ENCODE assay signal across 8 mouse cellular contexts in the genomic region with DNA sequence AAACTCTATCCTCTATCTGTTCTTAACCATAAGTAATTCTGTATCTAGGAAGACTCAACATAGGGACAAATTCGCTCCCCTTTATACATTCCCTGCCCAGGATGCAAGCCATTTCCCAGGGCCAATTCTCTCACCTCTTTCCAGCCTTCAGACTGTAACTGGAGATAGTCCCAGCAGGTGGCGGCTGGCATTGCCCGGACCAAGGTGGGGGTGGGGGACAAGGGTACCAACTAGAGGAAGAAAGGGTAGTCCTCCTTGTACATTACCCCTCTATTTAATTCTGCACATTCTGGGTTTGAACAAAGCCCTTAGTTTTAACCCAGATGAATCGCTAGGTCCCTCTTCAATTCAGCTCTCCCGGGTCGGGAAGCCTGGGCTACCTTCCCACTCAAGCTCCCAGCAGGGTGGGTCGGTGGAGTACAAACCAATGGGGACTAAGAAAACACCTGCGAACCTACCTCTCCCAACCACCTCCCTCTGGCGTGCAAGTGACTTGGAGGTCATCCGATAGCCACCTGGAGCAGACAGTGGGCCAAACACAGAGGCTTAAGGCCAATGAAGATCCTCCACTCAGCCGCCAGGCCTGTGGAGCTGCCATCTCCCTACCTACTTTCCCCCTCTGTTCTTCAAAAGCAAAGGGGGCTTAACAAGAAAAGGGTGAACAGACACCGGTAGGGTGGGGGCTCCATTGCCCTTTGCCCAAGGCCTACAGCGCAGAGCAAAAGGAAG. TPM values are rescaled to one million over a fixed set of nuclear protein-coding genes. Genes with fewer than 3 reads are reported as not detected.
A peak's percentile ranks its signal among the peaks of the same experiment; 100 is the strongest.
DNase-seq lines count a peak whose midpoint lies in the region; ATAC-seq and TF ChIP-seq lines count a peak whose summit lies in the region.

No protein-coding gene starts in this region.

- H3K9me3 ChIP-seq in CH12.LX (replicated peaks; ENCODE audit: low read length), result no peaks in the 10 kb centered on the region
- H3K9me3 ChIP-seq in embryonic facial prominence, embryonic 12.5 days, result no peaks in the 10 kb centered on the region
- no peaks in the 10 kb centered on the region for H3K9me3 ChIP-seq in midbrain, embryonic 11.5 days (ENCODE audit: control insufficient read depth, low read length)

- peak overlapping the region; percentile 82 for H3K4me2 ChIP-seq in CH12.LX (ENCODE audit: insufficient read depth, low read depth, poor library complexity, severe bottlenecking)
- H3K4me2 ChIP-seq in embryonic facial prominence, embryonic 12.5 days (replicated peaks), result peak overlapping the region; percentile 88
- peak overlapping the region; percentile 93 for H3K4me2 ChIP-seq in midbrain, embryonic 11.5 days

- no peak for ATAC-seq in embryonic facial prominence, embryonic 12.5 days (ENCODE audit: insufficient number of reproducible peaks, insufficient read depth, low FRiP score, low TSS enrichment)
- no peak for ATAC-seq in midbrain, embryonic 11.5 days (ENCODE audit: low FRiP score)

- H3K9ac ChIP-seq in CH12.LX (ENCODE audit: insufficient read depth, low read depth), result peak overlapping the region; percentile 60
- peak overlapping the region; percentile 73 for H3K9ac ChIP-seq in embryonic facial prominence, embryonic 12.5 days
- H3K9ac ChIP-seq in midbrain, embryonic 11.5 days (ENCODE audit: low read length), result peak overlapping the region; percentile 80

- peaks cover 32 to 44% of the 10 kb centered on the region in 2 experiments for H3K36me3 ChIP-seq in CH12.LX (replicated peaks in 1 of 2; ENCODE audit: control insufficient read depth in 1 of 2, insufficient read depth in 1 of 2, low read length in 1 of 2)
- peaks cover 35% of the 10 kb centered on the region for H3K36me3 ChIP-seq in embryonic facial prominence, embryonic 12.5 days
- peaks cover 22% of the 10 kb centered on the region for H3K36me3 ChIP-seq in midbrain, embryonic 11.5 days (ENCODE audit: control insufficient read depth, insufficient read depth, low read length)

- H3K4me3 ChIP-seq in CH12.LX (replicated peaks in 1 of 3; ENCODE audit: low read depth in 2 of 3, low read length in 2 of 3, poor library complexity in 1 of 3), result peak overlapping the region; percentile 68 to 86 (median 83)
- peak overlapping the region; percentile 77 for H3K4me3 ChIP-seq in embryonic facial prominence, embryonic 12.5 days
- H3K4me3 ChIP-seq in midbrain, embryonic 11.5 days (ENCODE audit: low read depth, low read length), result peak overlapping the region; percentile 90

- peaks cover 9% of the 10 kb centered on the region for H3K79me2 ChIP-seq in CH12.LX (replicated peaks; ENCODE audit: control insufficient read depth, extremely low read depth, insufficient read depth, poor library complexity, severe bottlenecking)

- peaks cover 2 to 40% of the 10 kb centered on the region in 2 experiments; a peak in 2 of 4 replicates for H3K4me1 ChIP-seq in CH12.LX (ENCODE audit: control insufficient read depth in 1 of 2, insufficient read depth in 2 of 2)
- peaks cover 20% of the 10 kb centered on the region for H3K4me1 ChIP-seq in embryonic facial prominence, embryonic 12.5 days
- peaks cover 20% of the 10 kb centered on the region for H3K4me1 ChIP-seq in midbrain, embryonic 11.5 days (ENCODE audit: control insufficient read depth, insufficient read depth, low read length)

- TF ChIP-seq CTCF in CH12.LX (conservative IDR thresholded peaks at IDR 0.05 in 1 of 2, IDR thresholded peaks at IDR 0.05 in 1 of 2; ENCODE audit: low read depth in 2 of 2, low read length in 2 of 2), result no peak

- no peak overlapping the region for H3K27ac ChIP-seq in CH12.LX (ENCODE audit: insufficient read depth, low read depth)
- peak overlapping the region; percentile 94; the same call in 1 of the 2 replicates for H3K27ac ChIP-seq in embryonic facial prominence, embryonic 12.5 days
- H3K27ac ChIP-seq in midbrain, embryonic 11.5 days (ENCODE audit: low read depth, low read length), result no peak overlapping the region; the same call in 1 of the 2 replicates

- no peak for TF ChIP-seq RAD21 in CH12.LX (IDR thresholded peaks at IDR 0.05; ENCODE audit: low read depth, low read length)

- no peaks in the 10 kb centered on the region for H3K27me3 ChIP-seq in CH12.LX (replicated peaks)
- H3K27me3 ChIP-seq in embryonic facial prominence, embryonic 12.5 days, result no peaks in the 10 kb centered on the region
- no peaks in the 10 kb centered on the region for H3K27me3 ChIP-seq in midbrain, embryonic 11.5 days (ENCODE audit: control insufficient read depth, insufficient read depth, low read length)

- no peak for TF ChIP-seq POLR2A in CH12.LX (IDR thresholded peaks at IDR 0.05; ENCODE audit: low read depth, low read length)

- dilution Hi-C loops in CH12.LX (cut with MboI; ENCODE audit: extremely low pct_ligation_motif_present, extremely low pct_unique_long_range_greater_than_20kb, low sequenced_read_pairs), result no loop called here

- 14% methylated on average over 13 of the region's 13 CpGs for WGBS in embryonic facial prominence, embryonic 12.5 days
- whole genome bisulfite sequencing in midbrain, embryonic 11.5 days, result 9% methylated on average over 13 of the region's 13 CpGs

- in situ Hi-C loops in CH12.LX (cut with MboI; ENCODE audit: low pct_ligation_motif_present, low pct_unique_long_range_greater_than_20kb, low sequenced_read_pairs), result loop anchor here (5.0 kb wide), 1 partner anchor 57 kb away; no protein-coding TSS in a partner anchor

- peak; percentile 16 for DNase-seq in embryo, embryonic 11 days
- DNase-seq in embryo, embryonic 10 days (ENCODE audit: low spot score), result no peak
- no peak for DNase-seq in CH12.LX (ENCODE audit: extremely low read depth)
- peak; percentile 27 for DNase-seq in induced T-regulatory cell, adult 2 months (ENCODE audit: low read depth)
- DNase-seq in midbrain, embryonic 11.5 days (ENCODE audit: low spot score, missing footprints), result peak; percentile 92
- no peak for DNase-seq in right cerebral cortex, postnatal 4 days
- no peak for DNase-seq in left cerebral cortex, adult 9 months (ENCODE audit: low spot score in 2 of 2)

- TF ChIP-seq EP300 in CH12.LX (IDR thresholded peaks at IDR 0.05; ENCODE audit: low read length), result no peak

TF ChIP-seq in CH12.LX, 34 proteins besides CTCF, POLR2A, EP300 and RAD21:
- TF ChIP-seq IRF4 (IDR thresholded peaks at IDR 0.05; ENCODE audit: low read depth, low read length) (no peak), CHD1 (IDR thresholded peaks at IDR 0.05; ENCODE audit: low read depth, low read length) (0 out of 2 replicates have a peak, but pooled peaks have one; percentile 49), SIN3A (IDR thresholded peaks at IDR 0.05; ENCODE audit: low read length) (0 out of 2 replicates have a peak, but pooled peaks have one; percentile 15), KAT2A (IDR thresholded peaks at IDR 0.05; ENCODE audit: insufficient replicate concordance, low read length) (no peak)

RNA-seq across cellular contexts. Expression of a gene that starts 1.4 kb away (rescaled TPM):
- 10.8 and 11.1 TPM in 2 replicates for total RNA-seq in CH12.LX (2012; rRNA removed)
- total RNA-seq in CH12.LX (2014; rRNA removed), result 3.3 and 4.2 TPM in 2 replicates
- 12.6 and 13.5 TPM in 2 replicates for polyA plus RNA-seq in CH12.LX (2012; ENCODE audit: insufficient read length, low read depth)
- polyA plus RNA-seq in embryonic facial prominence, embryonic 12.5 days (2016; fragmentation: Nextera tagmentation; extraction: Ambion mirVana), result 28.7 and 31.3 TPM in 2 replicates
- polyA plus RNA-seq in midbrain, embryonic 11.5 days (2014; fragmentation: Nextera tagmentation; extraction: Ambion mirVana), result 24.1 and 29.7 TPM in 2 replicates

RNA-seq across cellular contexts. Expression of a gene that starts 28.6 kb away (rescaled TPM):
- 258 and 276 TPM in 2 replicates for total RNA-seq in CH12.LX (2012; rRNA removed)
- total RNA-seq in CH12.LX (2014; rRNA removed), result 284 and 305 TPM in 2 replicates
- 332 and 360 TPM in 2 replicates for polyA plus RNA-seq in CH12.LX (2012; ENCODE audit: insufficient read length, low read depth)
- 295 TPM in 2 replicates for polyA plus RNA-seq in embryonic facial prominence, embryonic 12.5 days (2016; fragmentation: Nextera tagmentation; extraction: Ambion mirVana)
- 300 and 316 TPM in 2 replicates for polyA plus RNA-seq in midbrain, embryonic 11.5 days (2014; fragmentation: Nextera tagmentation; extraction: Ambion mirVana)

RNA-seq across cellular contexts. Expression of a gene that starts 39.3 kb away (rescaled TPM):
- total RNA-seq in CH12.LX (2012; rRNA removed), result 39.2 and 44.7 TPM in 2 replicates
- total RNA-seq in CH12.LX (2014; rRNA removed), result 21.2 and 24.0 TPM in 2 replicates
- polyA plus RNA-seq in CH12.LX (2012; ENCODE audit: insufficient read length, low read depth), result 30.7 and 31.3 TPM in 2 replicates
- polyA plus RNA-seq in embryonic facial prominence, embryonic 12.5 days (2016; fragmentation: Nextera tagmentation; extraction: Ambion mirVana), result 25.6 and 26.1 TPM in 2 replicates
- 20.2 and 21.2 TPM in 2 replicates for polyA plus RNA-seq in midbrain, embryonic 11.5 days (2014; fragmentation: Nextera tagmentation; extraction: Ambion mirVana)

RNA-seq across cellular contexts. Expression of a gene that starts 60.0 kb away (rescaled TPM):
- total RNA-seq in CH12.LX (2012; rRNA removed) (11.4 and 11.8 TPM in 2 replicates), CH12.LX (2014; rRNA removed) (14.0 and 15.4 TPM in 2 replicates)
- 19.9 and 22.0 TPM in 2 replicates for polyA plus RNA-seq in CH12.LX (2012; ENCODE audit: insufficient read length, low read depth)
- polyA plus RNA-seq in embryonic facial prominence, embryonic 12.5 days (2016; fragmentation: Nextera tagmentation; extraction: Ambion mirVana), result 12.0 and 13.3 TPM in 2 replicates
- 5.9 and 6.8 TPM in 2 replicates for polyA plus RNA-seq in midbrain, embryonic 11.5 days (2014; fragmentation: Nextera tagmentation; extraction: Ambion mirVana)

Comparison
In these comparisons a context has a peak if more than half of its experiments do, and no peak if none do; other contexts are left out.
1. DNase-seq: peak in embryo, embryonic 11 days (single experiment), induced T-regulatory cell, adult 2 months (single experiment) and midbrain, embryonic 11.5 days (single experiment); none in embryo, embryonic 10 days (single experiment), CH12.LX (single experiment), right cerebral cortex, postnatal 4 days (single experiment) and left cerebral cortex, adult 9 months (0 of 2).
2. Peak in every context shown above with its lines, with median percentiles within 50 percentile points of each other: H3K4me2 ChIP-seq, H3K4me3 ChIP-seq and H3K9ac ChIP-seq.